Mouse (Mus musculus): ENCODE measurements at regions not wholly inside any gene's neighbourhood (a gene's known extent, or its start where the extent isn't known, plus 50 kb on each side); places are given as distances from the start of the nearest gene placed in this dataset.
A peak's percentile ranks its signal among the peaks of the same experiment; 100 is the strongest.

GRCm38 (mm10) chr13:115630603-115631002 is 528.8 kb upstream of the Itga1 start:
- no peak for TF ChIP-seq ZC3H11A (IDR thresholded peaks at IDR 0.05; ENCODE audit: borderline replicate concordance, low read depth, low read length)
- TF ChIP-seq MAFK (IDR thresholded peaks at IDR 0.05; ENCODE audit: insufficient read depth, low read depth, low read length), result peak; percentile 99
